Mouse (Mus musculus): ENCODE results near the gene Gm11127. TPM values are rescaled to one million over a fixed set of nuclear protein-coding genes. Genes with fewer than 3 reads are reported as not detected.
A peak's percentile ranks its signal among the peaks of the same experiment; 100 is the strongest.
"Not testable (repeated sequence)": the region's sequence is repeated elsewhere in the genome, so short reads cannot be mapped to it uniquely, and the experiment has no call there.

Gene Gm11127
- polyA plus RNA-seq, 1 experiment from 2014 or later, result not detected

DNA sequence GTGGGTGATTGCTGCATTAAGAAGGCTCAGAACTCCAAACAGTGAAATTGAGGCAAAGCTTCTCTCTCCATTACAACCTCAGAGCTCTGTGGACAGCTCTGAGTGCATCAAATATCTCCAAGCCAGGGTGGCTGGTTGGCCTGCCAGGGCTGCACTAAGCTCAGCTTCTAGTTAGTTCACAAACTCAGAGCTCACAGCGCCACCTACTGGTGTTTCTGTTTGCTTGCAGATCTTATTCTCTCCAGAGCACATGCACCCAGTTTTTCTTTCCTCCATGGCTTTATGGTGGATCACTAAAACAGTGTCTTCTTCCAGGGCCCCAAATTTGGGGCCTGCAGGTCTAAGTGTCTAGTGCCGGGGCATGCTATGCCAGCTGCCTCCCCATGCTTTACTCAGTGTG is 2.7 kb upstream of the Gm11127 start:
- H3K27ac ChIP-seq, result no peak overlapping the region

DNA sequence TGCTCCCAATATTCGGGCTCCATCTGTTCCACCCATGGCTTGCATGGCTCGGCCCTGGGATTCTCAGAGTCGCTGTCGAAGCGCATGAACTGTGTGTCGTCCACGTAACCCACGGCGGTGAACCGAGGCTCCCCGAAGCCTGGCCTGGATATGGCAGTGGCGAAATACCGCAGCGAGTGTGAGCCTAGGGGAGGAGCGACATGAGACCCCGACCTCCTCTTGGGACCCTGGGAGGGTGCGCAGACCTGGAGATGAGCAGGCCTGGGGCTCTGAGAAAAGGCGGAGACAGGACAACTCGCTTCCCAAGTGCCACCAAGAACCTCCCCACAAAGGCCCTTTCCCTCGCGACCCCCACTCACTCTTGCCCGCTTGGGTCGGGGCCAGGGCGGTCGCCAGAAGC is 244 bp downstream of the Gm11127 start:
- H3K4me2 ChIP-seq; H3K27me3 ChIP-seq; H3K36me3 ChIP-seq; ATAC-seq (ENCODE audit: insufficient number of reproducible peaks, insufficient read depth, low FRiP score, low TSS enrichment, low read depth); H3K9me3 ChIP-seq; H3K4me1 ChIP-seq (replicated peaks); H3K4me3 ChIP-seq (replicated peaks); H3K27ac ChIP-seq; H3K9ac ChIP-seq (replicated peaks): not testable (repeated sequence)
- 90% methylated on average over 25 of the region's 25 CpGs for WGBS

More for the DNA sequence above, 2.7 kb upstream of the Gm11127 start:
- Histone ChIP-seq H3K9ac (replicated peaks) (no peak overlapping the region), H3K36me3 (no peaks in the 10 kb centered on the region), H3K4me1 (replicated peaks) (no peaks in the 10 kb centered on the region), H3K4me3 (replicated peaks) (no peak overlapping the region), H3K4me2 (no peak overlapping the region), H3K27me3 (no peaks in the 10 kb centered on the region), H3K9me3 (no peaks in the 10 kb centered on the region)
- no peak for ATAC-seq (ENCODE audit: insufficient number of reproducible peaks, insufficient read depth, low FRiP score, low TSS enrichment, low read depth)
- 25% methylated on average over 2 of the region's 2 CpGs for WGBS

DNA sequence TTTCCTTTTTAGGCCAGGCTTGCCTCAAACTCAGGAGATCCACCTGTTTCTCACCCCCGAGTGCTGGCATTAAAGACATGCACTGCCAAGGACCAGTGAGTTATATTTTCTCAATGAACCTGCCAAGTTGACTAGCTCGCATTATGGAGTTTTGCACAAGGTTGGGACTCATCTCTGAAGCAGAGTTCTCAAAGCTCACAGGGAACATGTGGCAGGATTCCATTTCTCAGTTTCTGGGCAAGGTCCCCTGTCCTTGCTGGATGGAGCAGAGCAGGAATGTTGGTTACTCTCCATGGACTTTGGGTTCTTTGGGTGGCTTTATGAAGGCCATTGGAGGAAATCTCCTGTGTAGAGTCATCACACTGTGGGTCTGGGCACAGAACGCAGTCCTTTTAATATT is 14.9 kb downstream of the Gm11127 start:
- Histone ChIP-seq H3K27ac (no peak overlapping the region), H3K4me3 (replicated peaks) (peak overlapping the region; percentile 42), H3K36me3 (no peaks in the 10 kb centered on the region), H3K4me1 (replicated peaks) (peaks cover 6% of the 10 kb centered on the region; the same call in 1 of the 2 replicates), H3K27me3 (peaks cover 7% of the 10 kb centered on the region; the same call in 1 of the 2 replicates), H3K9me3 (no peaks in the 10 kb centered on the region), H3K4me2 (peak overlapping the region; percentile 72), H3K9ac (replicated peaks) (peak overlapping the region; percentile 34; the same call in 1 of the 2 replicates)
- 82% methylated on average over 3 of the region's 3 CpGs for WGBS
- ATAC-seq (ENCODE audit: insufficient number of reproducible peaks, insufficient read depth, low FRiP score, low TSS enrichment, low read depth), result no peak

DNA sequence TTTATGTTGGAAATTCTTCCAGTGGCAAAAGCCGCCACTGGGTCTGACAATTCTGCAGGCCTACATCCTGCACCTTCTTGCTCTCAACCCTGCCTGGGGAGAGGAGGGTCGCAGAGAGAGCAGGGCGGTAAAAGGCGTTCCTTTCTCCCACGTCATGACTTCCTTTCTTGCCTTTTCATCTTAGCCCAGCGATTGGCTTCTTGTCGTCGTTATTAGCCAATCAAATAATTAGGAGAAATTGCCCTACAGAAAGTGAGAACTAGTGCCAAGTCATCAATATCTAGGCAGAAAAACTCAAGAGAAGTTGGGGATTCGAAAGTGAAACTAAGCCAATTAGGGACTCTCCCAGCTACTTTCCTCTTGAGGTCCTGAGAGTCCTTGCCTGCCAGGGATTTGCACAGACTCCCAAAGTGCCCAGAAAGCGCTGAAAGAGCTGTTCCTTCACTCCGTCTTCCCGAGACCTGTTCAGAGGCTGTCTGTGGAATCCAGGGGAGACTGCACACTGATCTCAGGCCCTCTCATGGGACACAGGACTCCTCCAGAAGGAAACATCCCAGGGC is 15.5 kb downstream of the Gm11127 start, which contains the start of the genes H2-T22 and Gm6034:
H2-T22 (minus strand) TSS at position 138 of the 560 bp plus-strand sequence.
Gm6034 (plus strand) TSS at position 352 of the 560 bp plus-strand sequence.
- 3% methylated on average over 12 of the region's 12 CpGs for WGBS
- not testable (repeated sequence) for H3K27me3 ChIP-seq; H3K27ac ChIP-seq; H3K36me3 ChIP-seq; H3K4me1 ChIP-seq (replicated peaks); H3K9me3 ChIP-seq
- H3K4me2 ChIP-seq, result peak within 1 kb of the TSS; percentile 72
- H3K9ac ChIP-seq (replicated peaks), result peak within 1 kb of the TSS; percentile 55
- peak within 1 kb of the TSS; percentile 42 for H3K4me3 ChIP-seq (replicated peaks)
- ATAC-seq (ENCODE audit: insufficient number of reproducible peaks, insufficient read depth, low FRiP score, low TSS enrichment, low read depth), result peak; percentile 94

DNA sequence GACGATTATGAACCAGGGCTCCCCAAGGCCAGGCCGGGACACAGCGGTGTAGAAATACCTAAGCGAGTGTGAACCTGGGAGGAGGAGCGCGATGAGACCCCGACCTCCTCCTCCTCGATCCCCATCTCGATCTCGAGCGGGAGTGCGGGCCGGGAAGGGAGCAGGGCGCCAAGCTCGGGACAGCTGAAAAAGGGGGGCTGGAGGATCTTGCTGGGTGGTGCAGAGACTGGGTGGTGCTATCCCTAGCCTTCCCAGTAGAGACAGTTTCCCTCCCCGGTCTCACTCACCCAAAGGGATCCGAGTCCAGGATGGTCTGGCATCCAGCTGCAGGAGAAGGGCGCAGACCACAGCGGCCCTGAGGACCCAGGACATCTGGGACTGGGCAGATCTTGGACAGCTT is 16.1 kb downstream of the Gm11127 start:
- not testable (repeated sequence) for H3K9me3 ChIP-seq; H3K27ac ChIP-seq; H3K27me3 ChIP-seq; H3K36me3 ChIP-seq; H3K4me1 ChIP-seq (replicated peaks)
- H3K9ac ChIP-seq (replicated peaks), result peak overlapping the region; percentile 55
- H3K4me2 ChIP-seq, result peak overlapping the region; percentile 72
- peak; percentile 78 for ATAC-seq (ENCODE audit: insufficient number of reproducible peaks, insufficient read depth, low FRiP score, low TSS enrichment, low read depth)
- WGBS, result 1% methylated on average over 19 of the region's 19 CpGs
- H3K4me3 ChIP-seq (replicated peaks), result peak overlapping the region; percentile 42

DNA sequence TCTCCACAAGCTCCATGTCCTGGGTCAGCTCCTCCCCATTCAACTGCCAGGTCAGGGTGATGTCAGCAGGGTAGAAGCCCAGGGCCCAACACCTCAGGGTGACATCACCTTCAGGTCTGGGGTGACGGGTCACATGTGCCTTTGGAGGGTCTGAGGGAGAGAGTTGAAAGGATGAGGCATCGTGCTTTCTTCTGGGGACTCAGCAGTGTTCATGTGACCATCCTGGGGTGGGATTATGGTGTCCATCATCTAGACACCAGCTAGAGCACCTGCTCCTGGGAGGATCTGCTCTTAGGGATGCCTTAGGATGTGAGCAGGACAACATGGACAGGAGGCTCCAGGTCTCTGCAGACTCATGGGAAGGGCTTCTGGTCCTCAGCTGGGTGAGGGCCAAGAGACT is 17.6 kb downstream of the Gm11127 start:
- not testable (repeated sequence) for H3K4me1 ChIP-seq (replicated peaks); H3K9ac ChIP-seq (replicated peaks); H3K36me3 ChIP-seq; H3K4me3 ChIP-seq (replicated peaks); H3K9me3 ChIP-seq; ATAC-seq (ENCODE audit: insufficient number of reproducible peaks, insufficient read depth, low FRiP score, low TSS enrichment, low read depth); H3K27ac ChIP-seq; H3K4me2 ChIP-seq; H3K27me3 ChIP-seq
- 76% methylated on average over 2 of the region's 2 CpGs for WGBS

DNA sequence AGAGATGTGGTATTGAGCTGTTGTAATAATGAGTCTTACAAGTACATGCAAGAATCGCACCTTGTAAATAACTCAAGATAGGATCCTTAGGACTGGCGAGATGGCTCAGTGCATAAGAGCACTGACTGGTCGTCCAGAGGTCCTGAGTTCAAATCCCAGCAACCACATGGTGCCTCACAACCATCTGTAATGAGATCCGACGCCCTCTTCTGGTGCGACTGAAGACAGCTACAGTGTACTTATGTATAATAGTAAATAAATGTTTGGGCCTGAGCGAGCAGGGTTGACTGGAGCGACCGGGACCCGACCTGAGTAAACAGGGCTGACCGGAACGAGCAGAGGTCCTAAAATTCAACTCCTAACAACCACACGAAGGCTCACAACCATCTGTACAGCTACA is 22.0 kb downstream of the Gm11127 start:
- not testable (repeated sequence) for H3K9ac ChIP-seq (replicated peaks); H3K9me3 ChIP-seq; H3K27ac ChIP-seq; H3K4me1 ChIP-seq (replicated peaks); H3K4me2 ChIP-seq; ATAC-seq (ENCODE audit: insufficient number of reproducible peaks, insufficient read depth, low FRiP score, low TSS enrichment, low read depth); H3K4me3 ChIP-seq (replicated peaks); H3K36me3 ChIP-seq
- H3K27me3 ChIP-seq, result peaks cover 17% of the 10 kb centered on the region
- 84% methylated on average over 13 of the region's 13 CpGs for WGBS

DNA sequence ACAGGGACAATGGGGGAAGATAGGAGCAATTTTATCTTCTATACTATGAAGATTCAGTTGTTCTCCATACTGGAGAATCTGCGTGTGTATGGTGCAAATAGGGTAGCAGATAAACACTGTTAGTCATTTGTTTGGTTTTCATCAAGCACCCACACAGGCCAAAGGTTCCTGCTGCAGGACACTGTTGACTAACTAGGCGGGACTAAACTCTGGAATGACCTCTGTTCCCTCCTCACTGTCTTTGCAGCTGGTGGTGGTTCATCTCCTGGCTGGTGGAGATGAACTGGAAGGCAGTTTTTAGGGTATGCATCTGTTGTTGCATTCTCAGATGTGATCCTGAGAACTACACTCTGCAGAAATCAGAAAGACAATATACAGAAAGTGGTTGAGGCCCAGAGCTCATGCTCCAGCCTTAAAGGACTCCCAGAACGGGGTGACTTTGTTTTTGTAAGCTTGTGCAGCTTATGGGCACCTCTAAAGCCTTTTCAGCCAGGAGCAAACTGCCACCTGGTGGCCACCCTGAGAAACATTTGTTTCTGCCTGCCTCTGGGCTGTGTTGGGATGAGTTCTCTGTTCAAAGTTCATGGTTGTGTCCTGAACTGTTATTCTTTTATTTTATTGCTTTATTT is 23.0 kb downstream of the Gm11127 start:
- H3K4me1 ChIP-seq (replicated peaks); H3K9me3 ChIP-seq; H3K27ac ChIP-seq; H3K36me3 ChIP-seq; H3K4me3 ChIP-seq (replicated peaks); H3K4me2 ChIP-seq; H3K9ac ChIP-seq (replicated peaks): not testable (repeated sequence)
- peaks cover 25% of the 10 kb centered on the region for H3K27me3 ChIP-seq
- 36% methylated on average over 3 of the region's 3 CpGs for WGBS
- ATAC-seq (ENCODE audit: insufficient number of reproducible peaks, insufficient read depth, low FRiP score, low TSS enrichment, low read depth), result peak; percentile 53; the same call in 1 of the 2 replicates

DNA sequence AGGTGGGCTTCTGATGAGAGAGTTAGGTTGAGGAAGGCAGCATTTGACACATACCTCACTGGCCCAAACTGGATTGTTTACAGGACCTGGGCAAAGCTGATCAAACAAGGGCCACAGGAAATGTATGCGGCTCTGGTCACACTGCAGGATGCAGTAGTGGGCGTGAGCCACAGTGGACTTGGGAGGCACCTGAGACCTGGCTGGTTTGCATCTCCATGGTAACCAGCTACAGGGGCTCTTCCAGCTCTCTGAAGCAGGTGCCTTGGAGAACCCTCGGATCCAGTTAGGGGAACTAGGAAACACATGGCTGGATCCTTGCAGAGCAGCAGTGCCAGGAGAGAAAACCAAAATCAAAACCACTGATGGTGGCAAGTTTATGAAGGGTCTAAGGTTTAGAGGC is 23.6 kb downstream of the Gm11127 start:
- H3K27ac ChIP-seq, result not testable (repeated sequence)
- peaks cover 25% of the 10 kb centered on the region for H3K27me3 ChIP-seq

DNA sequence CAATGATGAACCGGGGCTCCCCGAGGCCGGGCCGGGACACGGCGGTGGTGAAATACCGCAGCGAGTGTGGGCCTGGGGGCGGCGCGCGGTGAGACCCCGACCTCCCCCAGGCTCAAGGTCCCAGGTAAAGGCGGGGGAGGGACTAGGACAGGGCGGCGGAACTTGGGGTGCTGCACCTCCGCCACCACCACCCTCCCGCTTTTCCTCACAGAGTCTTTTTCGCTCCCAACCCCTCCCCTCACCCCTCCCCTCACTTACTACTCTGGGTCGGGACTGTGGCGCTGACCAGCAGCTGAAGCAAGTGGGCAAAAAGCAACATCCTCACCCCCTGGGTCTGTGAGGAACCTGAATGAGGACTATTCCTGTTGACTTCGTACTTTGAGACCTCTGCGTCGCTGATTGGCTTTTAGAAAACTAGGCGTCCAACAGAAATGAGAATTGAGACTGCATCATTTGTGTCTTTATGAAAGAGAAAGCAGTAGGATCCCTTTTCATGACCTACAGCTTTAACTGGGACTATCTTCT is 25.8 kb downstream of the Gm11127 start, which contains the start of gene H2-T23:
H2-T23 (minus strand) TSS at position 505 of the 525 bp plus-strand sequence.
- not testable (repeated sequence) for H3K9me3 ChIP-seq; H3K4me1 ChIP-seq (replicated peaks); H3K36me3 ChIP-seq; H3K27ac ChIP-seq
- Histone ChIP-seq H3K27me3 (peaks cover 25% of the 10 kb centered on the region), H3K4me2 (peak within 1 kb of the TSS; percentile 87), H3K9ac (replicated peaks) (peak within 1 kb of the TSS; percentile 65), H3K4me3 (replicated peaks) (peak within 1 kb of the TSS; percentile 50)
- under 1% methylated on average over 25 of the region's 25 CpGs for WGBS
- ATAC-seq (ENCODE audit: insufficient number of reproducible peaks, insufficient read depth, low FRiP score, low TSS enrichment, low read depth), result peak; percentile 48; the same call in 1 of the 2 replicates

More for the DNA sequence above, 23.6 kb downstream of the Gm11127 start:
- H3K4me3 ChIP-seq (replicated peaks); H3K4me2 ChIP-seq; ATAC-seq (ENCODE audit: insufficient number of reproducible peaks, insufficient read depth, low FRiP score, low TSS enrichment, low read depth); H3K9me3 ChIP-seq; H3K9ac ChIP-seq (replicated peaks); H3K4me1 ChIP-seq (replicated peaks); H3K36me3 ChIP-seq: not testable (repeated sequence)
- 63% methylated on average over 3 of the region's 3 CpGs for WGBS

DNA sequence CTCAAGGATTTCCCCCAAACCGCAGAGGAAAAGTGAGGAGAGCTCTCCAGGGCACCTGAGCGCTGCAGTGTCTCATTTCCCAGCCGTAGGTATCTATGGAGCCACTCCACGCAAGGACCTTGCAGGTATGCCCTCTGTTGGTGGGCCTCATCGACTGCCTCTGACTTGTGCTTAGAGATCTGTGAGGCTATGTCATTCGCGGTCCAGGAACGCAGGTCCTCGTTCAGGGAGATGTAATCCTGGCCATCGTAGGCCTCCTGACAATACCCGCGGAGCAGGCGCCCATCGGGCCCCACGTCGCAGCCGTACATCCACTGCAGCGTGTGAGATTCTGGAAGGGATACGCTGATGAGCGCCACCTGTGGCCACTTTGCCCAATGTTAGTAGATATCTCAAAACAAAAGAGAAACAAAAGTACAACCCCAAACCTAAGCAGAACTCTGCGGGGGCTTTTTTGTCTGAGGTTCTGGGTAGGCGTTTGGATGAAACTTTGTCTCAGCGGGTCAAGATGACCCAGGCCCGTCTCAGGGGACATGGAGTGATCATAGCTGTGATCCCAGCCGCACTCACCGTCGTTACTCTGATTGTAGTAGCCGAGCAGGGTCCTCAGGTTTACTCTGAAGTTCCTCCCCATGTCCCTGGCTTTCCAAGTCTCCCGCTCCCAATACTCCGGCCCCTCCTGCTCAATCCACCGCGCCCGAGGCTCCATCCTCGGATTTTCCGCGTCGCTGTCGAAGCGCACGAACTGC is 26.4 kb downstream of the Gm11127 start:
- Histone ChIP-seq H3K27me3 (peaks cover 25% of the 10 kb centered on the region), H3K4me3 (replicated peaks) (peak overlapping the region; percentile 50), H3K4me2 (peak overlapping the region; percentile 87), H3K9ac (replicated peaks) (peak overlapping the region; percentile 65)
- not testable (repeated sequence) for ATAC-seq (ENCODE audit: insufficient number of reproducible peaks, insufficient read depth, low FRiP score, low TSS enrichment, low read depth); H3K27ac ChIP-seq; H3K9me3 ChIP-seq; H3K36me3 ChIP-seq; H3K4me1 ChIP-seq (replicated peaks)
- 2% methylated on average over 40 of the region's 40 CpGs for WGBS
